Mouse (Mus musculus) layer of hippocampus, adult 9-11 months (tissue): ENCODE measurements around the gene Stard13.

Experiments
- DNase-seq: peaks from one replicate; pipeline ENCODE4 v3.0.0; 2022

Gene Stard13

DNA sequence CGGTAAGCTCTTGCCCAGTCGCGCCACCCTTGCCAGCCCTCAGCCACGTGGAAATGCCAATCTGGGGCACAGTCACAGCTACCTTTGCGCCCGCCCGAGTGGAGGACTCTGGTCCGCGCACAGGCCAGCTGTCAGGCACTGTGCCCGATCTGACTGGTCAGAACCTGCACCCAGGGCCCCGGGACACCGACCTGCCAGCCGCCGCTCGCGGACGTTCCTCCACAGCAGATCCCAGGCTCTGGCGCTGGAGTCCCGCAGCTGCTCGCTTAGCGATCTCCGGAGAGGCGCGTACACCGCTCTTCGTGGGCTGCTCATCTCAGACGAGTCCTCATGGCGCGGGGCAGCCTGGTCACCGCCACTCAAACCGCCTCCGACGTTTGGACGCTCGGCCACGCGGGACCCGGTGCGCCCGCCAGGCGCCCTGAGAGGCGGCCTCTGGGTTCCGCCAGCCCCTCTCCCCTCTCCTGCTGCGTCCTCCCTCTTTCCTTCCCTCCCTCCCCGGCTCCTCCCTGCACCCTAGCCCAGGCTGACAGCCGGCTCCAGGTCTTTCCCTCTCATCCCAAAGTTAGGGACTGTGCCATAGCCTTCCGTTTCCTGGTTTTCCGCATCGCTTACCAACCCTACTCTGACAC, at the start of gene Stard13:
Gene Stard13, minus strand, starts transcription at position 437 of the 632 bp plus-strand sequence.
- DNase-seq = no peak

DNA sequence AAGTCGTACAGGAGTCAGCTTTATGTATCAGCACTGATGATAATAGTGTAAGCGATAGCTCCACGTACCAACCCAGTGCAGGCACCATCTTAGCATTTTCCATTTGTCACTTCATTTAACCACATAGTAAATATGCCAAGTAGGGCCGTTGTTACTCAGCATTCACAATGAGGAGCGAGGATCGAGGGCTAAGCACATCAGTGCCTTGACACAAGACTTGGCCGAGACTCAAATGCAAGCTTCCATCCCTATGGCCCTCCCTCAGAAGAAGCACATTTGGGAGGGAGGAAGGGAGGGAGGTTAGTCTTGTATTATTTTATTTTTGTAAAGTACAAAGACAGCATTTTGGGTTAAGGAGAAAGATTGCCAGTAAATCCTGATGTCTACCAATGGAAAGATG, 45.9 kb upstream of the Stard13 start:
- no peak for DNase-seq

DNA sequence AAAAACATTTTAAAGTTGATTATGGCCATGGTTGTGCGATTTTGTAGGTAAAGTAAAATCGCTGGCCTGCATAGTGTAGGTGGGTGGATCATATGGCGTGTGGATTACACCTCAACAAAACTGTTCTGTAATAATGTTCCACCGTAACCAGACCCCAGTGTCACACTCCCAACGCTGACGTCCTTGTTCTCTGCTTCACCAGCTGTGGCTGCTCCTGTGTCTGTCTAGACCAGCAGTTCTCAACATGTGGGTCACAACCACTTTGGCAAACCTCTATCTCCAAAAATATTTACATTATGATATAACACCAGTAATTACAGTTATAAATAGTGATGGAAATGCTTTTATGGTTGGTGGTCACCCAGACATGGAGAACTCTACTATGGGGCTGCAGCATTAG, 44.3 kb upstream of the Stard13 start:
- DNase-seq = no peak

DNA sequence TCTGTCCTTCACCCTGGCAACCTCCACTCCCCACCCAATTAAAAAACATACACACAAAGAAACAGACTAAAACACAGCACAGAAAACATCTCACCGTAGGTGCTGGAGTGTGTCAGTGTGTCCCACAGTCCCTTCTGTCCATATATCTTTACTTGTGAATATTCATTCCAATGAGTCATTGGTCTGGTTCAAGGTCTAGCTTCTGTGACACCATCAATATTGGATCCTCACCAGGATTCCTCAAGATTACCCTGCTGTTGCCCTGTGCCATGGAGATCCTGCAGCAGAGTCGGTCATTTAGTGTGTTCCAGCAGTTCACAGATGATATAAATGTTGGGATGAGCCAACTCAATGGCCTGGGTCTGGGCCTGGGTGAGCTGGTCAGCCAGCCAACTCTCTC, 42.4 kb upstream of the Stard13 start:
- DNase-seq = no peak

DNA sequence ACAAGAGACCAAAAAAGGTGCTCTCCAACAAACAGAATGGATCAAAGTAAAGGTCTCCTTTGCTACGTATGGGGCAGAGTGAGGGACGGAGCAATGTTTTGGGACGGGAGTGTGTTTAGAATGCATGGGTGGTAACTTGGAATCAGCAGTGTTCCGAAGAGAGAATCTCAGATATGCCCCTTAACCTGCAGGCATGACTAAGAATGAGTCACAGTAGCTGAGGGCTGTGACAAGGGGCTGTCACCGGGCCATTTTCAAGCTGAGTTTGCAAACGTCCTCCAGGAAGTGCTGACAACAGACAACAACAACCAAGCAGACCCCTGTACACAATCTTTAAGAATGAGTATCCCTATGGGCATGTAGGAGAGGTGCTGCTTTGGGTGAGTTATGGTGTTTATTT, 40.6 kb upstream of the Stard13 start:
- DNase-seq = no peak

DNA sequence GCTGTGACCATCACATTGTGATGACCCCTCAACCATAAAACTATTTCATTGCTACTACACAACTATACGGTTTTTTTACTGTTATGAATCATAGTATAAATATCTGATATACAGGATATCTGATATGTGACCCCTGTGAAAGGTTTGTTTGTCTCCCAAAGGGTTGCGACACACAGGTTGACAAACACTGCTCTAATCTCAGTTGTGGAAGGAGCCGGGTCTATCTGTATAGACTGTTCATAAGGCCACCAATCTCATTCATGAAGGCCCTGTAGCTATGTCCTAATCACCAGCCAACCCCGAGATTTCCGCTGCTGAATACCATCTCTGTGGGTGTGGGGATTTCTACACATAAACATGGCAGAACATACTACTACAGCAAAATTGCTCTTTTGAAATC, 37.2 kb upstream of the Stard13 start:
- no peak for DNase-seq

DNA sequence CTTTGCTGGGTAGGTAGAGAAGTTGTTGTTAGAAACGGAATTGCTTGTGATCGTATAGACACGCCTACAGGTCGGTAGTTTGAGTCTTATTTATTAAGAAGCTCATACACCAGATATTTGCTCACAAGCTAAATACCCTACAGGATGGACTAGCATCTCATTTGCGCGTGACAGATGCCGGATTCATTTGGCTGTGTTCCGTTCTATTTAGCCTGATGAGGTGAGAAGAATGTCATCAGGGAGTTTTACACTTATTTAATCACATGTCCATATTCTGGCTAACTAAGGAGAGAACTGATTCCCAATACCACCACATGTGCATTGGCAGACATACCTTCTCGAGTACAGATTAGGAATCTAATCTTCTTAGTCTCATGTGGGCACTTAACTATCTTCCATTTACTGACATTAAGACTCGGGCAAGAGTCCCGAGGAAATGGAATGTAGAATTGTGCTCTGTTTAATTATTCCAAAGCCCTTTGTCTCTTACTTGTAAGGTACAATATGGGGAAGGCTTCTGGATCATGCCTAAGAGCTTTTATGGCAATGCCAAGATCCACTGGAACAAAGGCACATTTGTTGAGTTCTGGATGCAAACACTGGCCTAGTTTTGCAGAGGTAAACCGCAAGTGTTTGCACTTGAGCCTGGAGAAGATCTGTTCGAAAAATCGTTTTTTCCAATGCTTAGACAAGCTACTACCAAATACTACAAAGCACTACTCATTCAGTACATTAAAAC, 33.4 kb upstream of the Stard13 start:
- DNase-seq = no peak

DNA sequence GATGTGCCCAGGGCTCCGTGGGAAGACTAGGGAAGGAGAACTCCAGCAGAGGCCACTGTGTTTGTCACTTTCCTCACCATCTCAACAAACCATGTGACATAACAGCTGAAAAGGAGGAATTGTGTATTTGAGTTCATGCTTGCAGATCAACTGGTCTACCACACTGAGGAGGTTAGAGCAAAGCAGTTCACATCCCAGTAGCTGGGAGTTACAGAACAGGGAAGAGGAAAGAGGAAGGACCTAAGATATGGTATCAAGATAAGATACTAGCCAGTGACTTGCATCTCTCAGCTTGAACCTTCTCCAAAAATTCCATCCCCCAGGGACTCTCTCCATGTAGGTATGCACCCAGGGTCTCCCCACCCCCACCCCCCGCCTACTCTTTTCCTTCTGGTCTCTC, 27.9 kb upstream of the Stard13 start:
- DNase-seq = no peak

DNA sequence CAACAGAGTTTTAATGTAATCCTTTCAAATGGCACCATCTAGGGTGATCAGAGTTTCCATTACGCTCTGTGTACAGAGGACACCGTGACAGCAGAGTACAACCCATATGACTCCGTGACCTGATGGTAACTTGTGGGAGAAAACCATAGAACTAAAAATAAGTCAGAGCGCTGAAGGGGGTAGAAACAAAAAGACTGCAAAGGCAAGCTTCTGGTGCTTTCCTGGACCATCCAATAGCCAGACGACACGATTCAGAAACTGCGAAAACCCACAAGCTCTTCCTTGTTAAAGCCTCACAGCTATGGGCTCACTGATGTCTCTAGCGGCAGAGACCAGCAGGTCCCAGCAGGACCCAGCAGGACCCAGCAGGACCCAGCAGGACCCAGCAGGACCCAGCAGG, 18.6 kb upstream of the Stard13 start:
- no peak for DNase-seq

DNA sequence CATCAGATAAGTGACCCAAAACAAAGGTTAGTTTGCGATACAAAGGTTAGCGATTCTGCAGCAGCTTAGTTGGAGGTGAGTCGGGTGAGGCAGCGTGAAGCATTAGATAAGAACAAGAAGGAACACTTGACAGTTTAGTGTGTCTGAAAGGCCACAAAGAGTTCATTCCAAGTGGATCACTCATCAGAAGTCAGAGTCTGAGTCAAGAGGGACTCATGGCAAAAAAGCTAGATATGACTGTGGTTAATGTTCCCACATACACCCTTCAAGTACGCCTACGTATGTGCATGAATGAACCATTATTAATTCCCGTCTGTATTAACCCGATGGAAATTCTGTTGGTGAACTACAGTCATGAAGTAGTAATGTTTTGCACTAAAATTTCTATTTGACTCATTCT, 18.0 kb upstream of the Stard13 start:
- no peak for DNase-seq

DNA sequence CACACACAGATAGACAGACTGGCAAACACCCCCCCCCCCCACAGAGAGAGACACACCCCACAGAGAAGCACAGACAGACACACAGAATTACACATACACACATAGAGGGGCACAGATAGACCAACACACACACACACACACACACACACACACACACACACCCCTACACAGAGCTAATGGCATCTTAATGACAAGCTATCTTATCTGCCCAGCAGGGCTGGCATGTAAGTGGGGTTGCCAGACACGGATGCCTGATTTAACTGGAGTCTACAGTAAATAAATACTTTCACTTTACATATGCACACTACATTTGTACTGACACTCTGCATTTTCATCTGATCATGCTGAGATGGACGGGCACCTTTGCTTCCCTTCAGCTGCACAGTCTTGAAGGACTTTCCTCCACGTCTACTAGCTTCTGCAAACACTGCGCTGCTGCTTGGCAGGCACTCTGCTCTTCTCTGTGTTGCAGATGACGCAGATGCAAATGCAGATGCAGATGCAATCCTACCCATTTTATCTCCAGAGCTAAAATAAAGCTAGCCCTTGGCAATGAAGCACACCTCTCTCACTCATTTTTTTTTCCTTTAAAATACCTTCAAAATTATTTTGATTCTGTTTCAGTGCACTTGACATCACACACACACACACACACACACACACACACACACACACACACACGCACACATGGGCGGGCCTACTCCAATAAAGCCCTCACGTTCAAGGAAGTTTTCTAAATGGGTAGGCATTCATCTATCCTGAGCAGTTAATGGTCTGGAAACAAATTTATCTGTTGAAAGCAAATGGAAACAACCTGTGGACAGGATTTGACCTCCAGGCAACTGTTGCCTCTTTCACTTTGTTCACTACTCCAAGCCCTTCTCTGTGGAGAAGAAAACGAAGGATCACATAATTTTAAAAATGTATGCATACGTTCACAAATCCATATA, 15.3 kb upstream of the Stard13 start:
- no peak for DNase-seq

DNA sequence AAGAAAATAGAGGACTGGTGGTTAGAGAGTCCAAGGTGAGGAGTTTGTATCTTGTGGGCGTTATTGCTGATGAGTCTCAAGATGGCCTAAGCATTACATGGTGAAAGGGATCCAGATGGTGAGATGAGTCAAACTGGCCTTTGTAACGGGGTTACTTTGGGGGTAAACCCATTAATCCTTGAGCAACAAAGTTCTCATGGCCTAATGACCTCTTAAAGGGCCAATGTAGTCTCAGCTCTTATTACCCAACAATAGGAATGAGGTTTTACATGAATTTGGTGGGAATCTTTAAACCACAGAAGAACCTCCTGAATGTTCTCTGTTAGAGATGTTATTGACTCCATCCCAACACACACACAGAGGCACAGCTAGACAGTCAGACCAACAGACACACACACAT, 14.4 kb upstream of the Stard13 start:
- DNase-seq = no peak

DNA sequence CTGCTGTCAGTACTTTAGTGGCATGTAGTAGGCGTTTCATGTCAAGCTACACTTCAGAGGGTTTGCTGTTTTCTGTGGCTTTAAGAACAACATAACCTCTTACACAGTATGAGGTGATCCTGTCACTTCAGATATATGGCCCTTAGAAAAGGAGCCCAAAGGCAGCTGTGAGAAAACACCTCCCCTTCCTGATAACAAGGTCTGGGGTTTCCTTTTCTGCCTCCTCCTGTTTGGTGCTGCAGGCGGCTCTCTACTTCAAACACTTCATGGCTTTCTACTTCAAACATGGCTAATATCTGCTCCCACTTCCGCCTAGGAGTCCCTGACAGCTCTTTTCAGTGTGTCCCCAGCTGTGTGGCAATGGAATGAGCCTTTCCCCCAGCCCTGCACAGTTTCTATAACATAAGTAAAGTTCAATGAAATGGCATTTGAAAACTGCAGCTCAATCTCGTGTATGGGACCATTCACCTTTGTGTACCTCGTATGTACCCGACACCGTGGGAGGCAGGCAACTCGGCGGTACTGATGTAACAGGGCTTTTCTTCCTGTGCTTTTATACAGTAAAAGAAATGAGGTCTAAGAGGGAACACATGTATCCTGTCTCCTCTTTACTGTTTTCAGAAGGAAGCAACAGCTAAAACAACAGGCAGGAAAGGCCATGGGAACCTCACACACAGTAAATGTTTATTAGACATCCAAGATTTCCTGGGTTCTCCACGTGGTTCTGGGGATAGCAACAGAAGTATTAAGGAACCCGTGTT, 13.7 kb upstream of the Stard13 start:
- no peak for DNase-seq

DNA sequence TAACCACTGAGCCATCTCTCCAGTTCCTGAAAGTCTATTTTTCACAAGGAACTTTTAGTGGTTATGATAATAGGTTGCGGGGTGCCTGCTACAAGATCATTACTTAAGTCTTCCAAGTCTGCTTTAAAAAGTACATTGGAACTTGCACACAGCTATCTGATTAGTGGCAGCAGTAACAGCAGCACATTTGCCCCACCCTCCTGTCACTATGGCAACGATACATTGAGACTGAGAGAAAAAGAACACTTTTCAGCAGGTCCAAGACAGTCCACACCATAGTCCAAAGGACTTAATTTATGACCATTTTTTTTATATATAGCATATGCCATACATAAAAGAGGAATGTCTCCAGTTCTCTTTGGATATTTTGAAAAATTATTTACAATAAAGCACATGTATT, 12.7 kb upstream of the Stard13 start:
- DNase-seq = no peak

DNA sequence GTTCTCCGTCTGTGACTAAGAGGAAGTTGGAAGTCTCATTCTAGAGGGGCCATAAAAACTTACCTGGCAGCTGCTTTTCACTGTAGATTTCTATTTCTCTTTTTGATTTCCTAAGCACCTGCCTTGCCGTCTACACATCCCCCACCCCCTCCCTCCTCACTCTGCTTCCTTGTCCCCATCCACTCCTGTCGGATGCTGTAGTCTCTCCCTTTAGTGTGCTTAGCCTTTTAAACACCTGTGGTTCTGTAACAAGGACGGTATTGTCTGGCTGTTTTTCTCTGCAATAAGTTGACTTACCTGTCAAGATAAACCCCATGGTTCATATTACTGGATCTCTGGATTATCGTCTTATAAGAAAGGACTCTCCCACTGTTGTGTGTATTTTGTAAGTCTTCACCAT, 11.9 kb upstream of the Stard13 start:
- no peak for DNase-seq

DNA sequence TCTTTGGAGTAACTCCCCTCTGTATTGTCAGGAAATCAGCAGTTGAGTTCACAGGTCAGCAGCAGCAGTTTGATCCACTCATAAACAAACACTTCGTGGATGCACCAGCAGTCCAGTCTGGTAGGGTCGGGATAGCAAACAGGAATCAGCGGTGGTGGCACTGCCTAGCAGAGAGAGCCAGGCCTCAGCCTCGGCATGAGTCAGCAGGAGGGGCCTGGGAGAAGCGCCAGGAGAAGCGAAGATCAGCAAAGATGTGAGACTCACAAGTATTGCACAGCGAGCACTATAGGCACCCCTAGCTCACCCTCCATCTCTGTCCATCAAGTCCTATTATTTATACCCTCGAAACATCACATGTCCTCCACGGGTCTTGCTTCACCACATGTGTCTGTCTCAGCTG, 5.1 kb upstream of the Stard13 start:
- no peak for DNase-seq

DNA sequence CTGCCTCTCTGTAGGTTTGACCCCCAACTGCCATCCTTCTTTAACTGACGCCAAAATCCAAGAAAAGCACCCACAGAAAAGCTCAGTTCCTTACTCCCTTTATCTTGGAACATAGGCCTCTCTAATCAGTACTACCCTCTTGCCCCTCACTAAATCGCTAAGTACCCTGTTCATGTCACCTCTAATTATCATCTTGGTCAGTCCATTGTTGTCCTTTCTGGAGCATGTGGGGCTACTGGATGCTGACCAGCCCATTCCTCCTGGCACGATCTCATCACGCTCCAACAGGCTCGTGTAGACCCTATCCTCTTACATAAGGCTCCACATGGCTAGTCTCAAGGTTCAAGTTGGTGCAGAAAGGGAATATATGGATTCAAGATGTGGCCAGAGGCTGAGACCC, 2.8 kb upstream of the Stard13 start:
- DNase-seq = no peak

DNA sequence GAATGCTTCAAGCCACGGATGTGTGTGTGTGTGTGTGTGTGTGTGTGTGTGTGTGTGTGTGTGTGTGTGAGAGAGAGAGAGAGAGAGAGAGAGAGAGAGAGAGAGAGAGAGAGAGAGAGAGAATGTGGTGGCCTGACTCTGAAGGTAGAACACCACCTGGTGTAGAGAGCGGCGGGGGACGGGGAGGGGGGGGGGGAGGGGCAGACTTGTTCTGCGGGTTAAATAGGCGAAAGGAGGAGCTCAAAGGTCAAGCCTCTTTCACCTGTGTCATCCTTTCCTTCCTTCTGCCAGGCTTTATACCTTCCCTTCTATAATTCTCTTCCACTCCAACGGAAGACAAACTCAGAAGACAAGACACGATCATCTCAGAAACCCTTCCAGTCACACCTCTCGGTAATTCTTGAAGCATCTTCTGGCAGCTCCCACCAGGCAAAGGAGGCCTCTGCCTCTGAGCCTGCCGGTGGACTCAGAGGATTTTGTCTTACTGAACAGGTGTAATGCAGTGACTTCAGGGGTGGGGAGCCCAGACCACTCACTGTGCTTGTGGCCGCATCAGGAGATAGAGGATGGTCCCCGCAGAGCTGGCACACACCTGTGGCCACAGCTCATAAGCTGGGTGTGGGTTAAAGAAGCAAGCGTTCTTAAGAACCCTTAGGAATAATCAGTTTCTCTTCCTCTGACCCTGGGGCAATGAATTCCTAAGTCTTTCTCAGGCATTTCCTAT, 898 bp downstream of the Stard13 start:
- DNase-seq = no peak

DNA sequence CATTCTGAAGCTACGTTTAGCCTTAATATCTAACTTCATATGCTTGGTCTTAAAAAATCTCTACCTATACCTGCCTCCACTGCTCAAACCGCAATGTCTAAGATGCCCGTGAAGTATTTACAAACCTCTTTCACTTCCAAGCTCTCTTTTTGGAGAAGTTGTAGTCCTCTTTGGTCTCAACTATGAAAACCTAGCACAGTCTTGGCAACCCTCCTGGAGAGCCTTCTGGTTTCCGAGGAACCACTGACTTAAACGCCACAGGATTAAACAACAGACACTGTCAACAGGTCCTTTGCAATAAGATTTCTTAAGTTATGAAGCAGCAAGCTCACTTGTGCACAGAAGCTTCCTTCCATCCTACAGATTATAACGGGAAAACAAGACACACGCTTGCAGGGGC, 1.8 kb downstream of the Stard13 start:
- DNase-seq = no peak

DNA sequence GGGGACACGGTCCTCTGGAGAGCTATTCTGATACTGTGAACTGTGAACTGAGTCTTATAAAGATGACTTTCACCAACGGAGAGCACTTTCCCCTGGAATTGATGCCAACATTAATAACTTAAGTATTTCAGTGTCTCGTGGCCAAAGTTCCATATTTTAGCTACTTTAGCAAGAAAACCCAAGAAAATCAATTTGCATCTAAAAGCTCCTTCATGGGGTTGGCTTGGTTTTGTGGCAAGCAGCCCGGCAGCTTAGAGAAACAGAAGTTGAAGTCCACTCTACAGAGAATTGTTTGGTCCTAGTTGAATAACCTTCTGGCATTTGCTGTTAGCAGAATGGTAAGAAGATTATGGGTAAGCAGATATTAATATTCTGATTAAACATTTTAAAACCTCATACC, 2.2 kb downstream of the Stard13 start:
- no peak for DNase-seq

DNA sequence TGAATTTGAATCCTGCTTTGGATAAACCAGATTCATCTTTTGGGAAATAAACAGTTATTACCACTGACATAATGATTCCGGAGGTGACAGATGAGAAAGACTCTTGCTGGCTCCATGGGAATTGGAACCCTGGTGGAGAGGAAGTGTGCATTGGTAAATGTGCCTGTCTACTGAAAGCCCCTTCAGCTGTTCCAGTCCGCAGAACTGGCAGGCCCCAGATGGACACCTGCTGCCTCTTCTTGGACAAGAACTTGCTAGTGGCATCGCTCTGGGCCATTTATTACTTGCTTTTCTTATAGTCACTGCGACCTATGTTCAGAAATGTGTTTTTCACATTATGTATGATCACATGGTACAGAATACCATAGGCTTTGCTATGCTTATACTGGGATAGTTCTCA, 3.2 kb downstream of the Stard13 start:
- DNase-seq = no peak

DNA sequence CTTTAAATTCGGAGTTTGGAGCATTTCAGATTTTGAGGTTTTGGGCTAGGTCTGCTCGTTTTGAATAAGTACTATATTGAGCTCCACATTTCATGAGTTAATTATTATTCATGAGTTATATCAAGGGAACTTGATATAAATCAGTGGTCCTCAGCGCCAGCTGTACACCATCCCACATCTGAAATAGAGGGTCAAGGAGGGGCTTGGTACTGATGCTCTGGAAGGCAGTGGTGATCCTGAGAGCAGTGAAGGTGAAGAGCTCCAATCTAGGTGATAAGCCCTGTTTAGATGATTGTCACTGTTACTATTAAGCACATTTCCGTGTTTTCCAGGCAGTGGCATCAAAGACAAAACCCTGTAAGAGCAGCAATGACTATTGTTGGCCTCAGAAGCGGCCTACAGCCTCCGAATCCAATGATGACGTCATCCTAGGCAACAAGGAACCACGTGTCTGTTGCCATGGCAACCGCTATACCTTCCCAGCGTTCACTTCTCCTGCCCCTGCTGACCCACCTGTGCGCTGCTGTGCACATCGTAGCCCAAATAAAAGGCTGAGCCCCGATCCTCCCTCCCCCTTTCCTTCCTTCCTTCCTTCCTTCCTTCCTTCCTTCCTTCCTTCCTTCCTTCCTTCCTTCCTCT, 5.2 kb downstream of the Stard13 start:
- DNase-seq = no peak
